Mouse (Mus musculus) MEL (cell line): ENCODE results near the gene Ube2j1. TPM values are rescaled to one million over a fixed set of nuclear protein-coding genes. Genes with fewer than 3 reads are reported as not detected.

ENCODE experiments used
- DNase-seq: peaks from one replicate; pipeline ENCODE4 v3.0.0; 2011; ENCODE audit warnings: low read depth, low spot score
- H3K27ac ChIP-seq: 2 replicates; pipeline ENCODE4 v1.5.1; 2012; ENCODE audit warnings: low read depth, mild to moderate bottlenecking, control low read depth, low read length, moderate library complexity; ENCODE audit not compliant: control insufficient read depth
- H3K27me3 ChIP-seq, 2 experiments: fragments of 150-350 bp in 1 of 2; sonication (generic) in 1 of 2; 2 replicates each; pipeline ENCODE4 v1.6.1; 2012; ENCODE audit warnings: low read length in 2 of 2, mild to moderate bottlenecking in 2 of 2, improper control_type of control experiment in 1 of 2, moderate library complexity in 1 of 2; ENCODE audit not compliant: insufficient read depth in 2 of 2, control insufficient read depth in 1 of 2
- H3K36me3 ChIP-seq, 2 experiments: 2 replicates each; pipeline ENCODE4 v1.6.1; 2012 to 2014; ENCODE audit warnings: low read length in 2 of 2, improper control_type of control experiment in 1 of 2, inconsistent platforms in 1 of 2, mild to moderate bottlenecking in 1 of 2; ENCODE audit not compliant: insufficient read depth in 2 of 2, control insufficient read depth in 1 of 2
- H3K4me1 ChIP-seq, 2 experiments: fragments of 150-350 bp in 1 of 2; sonication (generic) in 1 of 2; 2 replicates each; pipeline ENCODE4 v1.6.1; 2012; ENCODE audit warnings: low read length in 2 of 2, improper control_type of control experiment in 1 of 2, mild to moderate bottlenecking in 1 of 2; ENCODE audit not compliant: insufficient read depth in 2 of 2, control insufficient read depth in 1 of 2
- H3K4me3 ChIP-seq, 2 experiments: fragments of 150-350 bp in 1 of 2; sonication (generic) in 1 of 2; 2 replicates each; pipeline ENCODE4 v1.5.1; 2012; ENCODE audit warnings: low read depth in 2 of 2, low read length in 2 of 2, mild to moderate bottlenecking in 2 of 2, moderate library complexity in 2 of 2, control low read depth in 1 of 2, improper control_type of control experiment in 1 of 2; ENCODE audit not compliant: control insufficient read depth in 1 of 2, insufficient read depth in 1 of 2
- H3K79me2 ChIP-seq: 2 replicates; pipeline ENCODE4 v1.6.1; 2012; ENCODE audit warnings: mild to moderate bottlenecking, low read length, moderate library complexity; ENCODE audit not compliant: control insufficient read depth, poor library complexity, insufficient read depth
- H3K9ac ChIP-seq: 2 replicates; pipeline ENCODE4 v1.6.1; 2012; ENCODE audit warnings: low read depth, mild to moderate bottlenecking, control low read depth, low read length, moderate library complexity; ENCODE audit not compliant: control insufficient read depth, poor library complexity, severe bottlenecking
- H3K9me3 ChIP-seq: fragments of 150-350 bp; sonication (generic); replicated peaks from 2 replicates; pipeline ENCODE4 v1.6.1; 2012; ENCODE audit warnings: mild to moderate bottlenecking, low read length, improper control_type of control experiment, moderate library complexity; ENCODE audit not compliant: insufficient read depth
- E2F4 ChIP-seq: IDR thresholded peaks from 2 replicates; pipeline ENCODE4 v1.6.1; 2011; ENCODE audit warnings: low read depth, low read length, improper control_type of control experiment, borderline replicate concordance
- EP300 ChIP-seq, 2 experiments: IDR thresholded peaks; 2 replicates each; pipeline ENCODE4 v1.6.1; 2011; ENCODE audit warnings: improper control_type of control experiment in 2 of 2, low read length in 2 of 2, low read depth in 1 of 2, mild to moderate bottlenecking in 1 of 2
- ETS1 ChIP-seq: IDR thresholded peaks from 2 replicates; pipeline ENCODE4 v1.6.1; 2012; ENCODE audit warnings: low read depth, mild to moderate bottlenecking, inconsistent platforms, low read length, improper control_type of control experiment, moderate library complexity
- GABPA ChIP-seq: IDR thresholded peaks from 2 replicates; pipeline ENCODE4 v1.6.1; 2012; ENCODE audit warnings: low read depth, mild to moderate bottlenecking, inconsistent platforms, low read length, improper control_type of control experiment, moderate library complexity
- GATA1 ChIP-seq: IDR thresholded peaks from 2 replicates; pipeline ENCODE4 v1.6.1; 2011; ENCODE audit warnings: low read depth, low read length, improper control_type of control experiment
- HCFC1 ChIP-seq: IDR thresholded peaks from 2 replicates; pipeline ENCODE4 v1.6.1; 2012; ENCODE audit warnings: low read depth, mild to moderate bottlenecking, inconsistent platforms, low read length, improper control_type of control experiment, moderate library complexity
- JUND ChIP-seq: IDR thresholded peaks from 2 replicates; pipeline ENCODE4 v1.6.1; 2011; ENCODE audit warnings: low read depth, mild to moderate bottlenecking, improper control_type of control experiment, low read length
- MAFK ChIP-seq: IDR thresholded peaks from 2 replicates; pipeline ENCODE4 v1.6.1; 2011; ENCODE audit warnings: low read depth, mild to moderate bottlenecking, low read length, improper control_type of control experiment, borderline replicate concordance
- NRF1 ChIP-seq: IDR thresholded peaks from 2 replicates; pipeline ENCODE4 v1.6.1; 2014; ENCODE audit warnings: low read depth, mild to moderate bottlenecking, inconsistent platforms, low read length, improper control_type of control experiment, moderate library complexity; ENCODE audit not compliant: poor library complexity, insufficient read depth, severe bottlenecking
- POLR2AphosphoS2 ChIP-seq: IDR thresholded peaks from 2 replicates; pipeline ENCODE4 v1.6.1; 2011; ENCODE audit warnings: low read length, improper control_type of control experiment
- POLR2AphosphoS5 ChIP-seq: IDR thresholded peaks from 2 replicates; pipeline ENCODE4 v1.6.1; 2012; ENCODE audit warnings: low read depth, borderline replicate concordance, mild to moderate bottlenecking, inconsistent platforms, low read length, moderate library complexity, mixed read lengths
- RCOR1 ChIP-seq: IDR thresholded peaks from 2 replicates; pipeline ENCODE4 v1.6.1; 2012; ENCODE audit warnings: low read depth, mild to moderate bottlenecking, inconsistent platforms, low read length, improper control_type of control experiment
- SIN3A ChIP-seq: IDR thresholded peaks from 2 replicates; pipeline ENCODE4 v1.6.1; 2012; ENCODE audit warnings: low read length, improper control_type of control experiment, inconsistent platforms
- SMC3 ChIP-seq: IDR thresholded peaks from 2 replicates; pipeline ENCODE4 v1.6.1; 2011; ENCODE audit warnings: low read depth, low read length, improper control_type of control experiment
- TCF12 ChIP-seq: IDR thresholded peaks from 2 replicates; pipeline ENCODE4 v1.6.1; 2014; ENCODE audit warnings: low read depth, mild to moderate bottlenecking, inconsistent platforms, low read length, improper control_type of control experiment, moderate library complexity
- USF2 ChIP-seq, 2 experiments: IDR thresholded peaks; 2 replicates each; pipeline ENCODE4 v1.6.1; 2011 to 2012; ENCODE audit warnings: improper control_type of control experiment in 2 of 2, low read length in 2 of 2, borderline replicate concordance in 1 of 2, inconsistent platforms in 1 of 2, low read depth in 1 of 2, mild to moderate bottlenecking in 1 of 2; ENCODE audit not compliant: insufficient read depth in 1 of 2
- ZC3H11A ChIP-seq: IDR thresholded peaks from 2 replicates; pipeline ENCODE4 v1.6.1; 2012; ENCODE audit warnings: low read depth, mild to moderate bottlenecking, inconsistent platforms, low read length, improper control_type of control experiment
- polyA plus RNA-seq, 2 experiments: library from polyadenylated mRNA; stranded (reverse) in 1 of 2; unstranded in 1 of 2; fragments of >175 nt in 1 of 2; fragments of >200 nt in 1 of 2; gene quantifications; 2 replicates each; pipeline versions ENCODE4 v1.2.1 to v1.2.4; 2012; ENCODE audit warnings: low replicate concordance in 2 of 2, low read depth in 1 of 2; ENCODE audit not compliant: insufficient read length in 2 of 2, insufficient read depth in 1 of 2, missing spikeins in 1 of 2
- total RNA-seq: library from RNA; depleted of rRNA; stranded (reverse); fragments of 300-350 nt; gene quantifications from 2 replicates; pipeline ENCODE4 v1.2.3, GENCODE M21; 2012

The Ube2j1 gene
- total and polyA plus RNA-seq, 3 experiments: 32.6 to 42.9 TPM; not detected in 1

- Histone ChIP-seq H3K9ac (peak overlapping the region; percentile 21; the same call in 1 of the 2 replicates), H3K27me3 (no peaks in the 10 kb centered on the region), H3K4me1 (no peaks in the 10 kb centered on the region; a peak in 1 of 4 replicates), H3K4me3 (peak overlapping the region; percentile 57 to 63), H3K36me3 (peaks cover 0 to 3% of the 10 kb centered on the region in 2 experiments; a peak in 1 of 4 replicates), H3K9me3 (no peaks in the 10 kb centered on the region), H3K27ac (no peak overlapping the region), H3K79me2 (no peaks in the 10 kb centered on the region)
- peak; percentile 54 for DNase-seq
- TF ChIP-seq ETS1 (peak; percentile 72), GATA1 (peak; percentile 68), EP300 (IDR thresholded peaks at IDR 0.05; ENCODE audit: low read depth in 1 of 2, low read length in 2 of 2) (peak; percentile 26 to 53; a peak in 2 of 4 replicates), JUND (no peak), SIN3A (peak; percentile 57), SMC3 (no peak), HCFC1 (no peak), USF2 (IDR thresholded peaks at IDR 0.05; ENCODE audit: borderline replicate concordance in 1 of 2, insufficient read depth in 1 of 2, low read depth in 1 of 2, low read length in 2 of 2) (no peak), POLR2AphosphoS5 (no peak), TCF12 (peak; percentile 15; the same call in 1 of the 2 replicates)
These were observed 23.6 kb upstream of the Ube2j1 start for GRCm38 (mm10) chr4:33007443-33008217.

GRCm38 (mm10) chr4:33010078-33010477 is 21.1 kb upstream of the Ube2j1 start:
- Histone ChIP-seq H3K9me3 (no peaks in the 10 kb centered on the region), H3K4me3 (no peak overlapping the region), H3K4me1 (no peaks in the 10 kb centered on the region; a peak in 1 of 4 replicates), H3K27ac (no peak overlapping the region), H3K27me3 (no peaks in the 10 kb centered on the region), H3K79me2 (no peaks in the 10 kb centered on the region), H3K36me3 (peaks cover 0 to 3% of the 10 kb centered on the region in 2 experiments; a peak in 1 of 4 replicates), H3K9ac (no peak overlapping the region)
- TF ChIP-seq E2F4: no peak
- no peak for TF ChIP-seq RCOR1
- no peak for TF ChIP-seq NRF1
- TF ChIP-seq GABPA: no peak
- TF ChIP-seq USF2 (IDR thresholded peaks at IDR 0.05; ENCODE audit: borderline replicate concordance in 1 of 2, insufficient read depth in 1 of 2, low read depth in 1 of 2, low read length in 2 of 2): no peak
- TF ChIP-seq ZC3H11A: no peak
- peak; percentile 49; the same call in 1 of the 2 replicates for TF ChIP-seq MAFK
- TF ChIP-seq POLR2AphosphoS2: no peak
- no peak for DNase-seq
